Mouse (Mus musculus) megakaryocyte, embryonic 14.5 days (primary cell): ENCODE data around the gene Zfp9.

Source experiments
- FLI1 ChIP-seq: IDR thresholded peaks from 2 replicates; pipeline ENCODE4 v1.6.1; 2012; ENCODE audit warnings: low read length, inconsistent platforms, mixed read lengths
- GATA1 ChIP-seq: IDR thresholded peaks from 3 replicates; pipeline ENCODE4 v1.6.1; 2012; ENCODE audit warnings: mixed read lengths, low read length, inconsistent platforms, borderline replicate concordance

DNA sequence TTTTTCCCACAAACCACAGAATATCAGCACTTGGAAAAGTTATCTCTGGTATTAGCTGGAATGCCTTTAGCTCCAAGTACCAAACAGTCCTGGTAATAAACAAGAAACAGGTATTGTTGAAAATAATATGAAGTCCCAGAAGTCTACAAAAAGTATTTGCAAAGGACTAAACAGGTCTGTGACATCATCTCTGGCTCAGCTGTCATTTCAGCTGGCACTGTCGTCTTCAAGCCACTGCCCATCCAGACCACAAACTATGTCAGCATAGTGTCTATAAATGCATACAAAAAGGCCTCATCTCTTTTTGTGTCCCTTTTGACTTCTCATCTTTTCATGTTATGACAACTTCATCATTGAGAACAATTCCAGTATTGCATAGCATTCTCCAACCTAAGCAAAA lies 52.5 kb downstream of the Zfp9 start:
- TF ChIP-seq GATA1 (no peak), FLI1 (no peak)
